Mouse (Mus musculus) stomach, embryonic 16.5 days (tissue): ENCODE measurements around the gene Ssmem1. TPM values are rescaled to one million over a fixed set of nuclear protein-coding genes. Genes with fewer than 3 reads are reported as not detected.

Experiments
- ATAC-seq: fragments of 200-750 bp; cut with Nextera tagmentation; 2 replicates; pipeline ENCODE4 v1.8.0; 2017; ENCODE audit warnings: moderate number of reproducible peaks, moderate TSS enrichment; ENCODE audit not compliant: insufficient read depth, low FRiP score
- H3K27ac ChIP-seq: fragments of 300-500 bp; sonication (generic); 2 replicates; pipeline ENCODE4 v1.5.1; 2014; ENCODE audit warnings: low read length
- H3K27me3 ChIP-seq: fragments of 300-500 bp; sonication (generic); 2 replicates; pipeline ENCODE4 v1.6.1; 2014; ENCODE audit warnings: low read length, control low read depth, mixed read lengths; ENCODE audit not compliant: control insufficient read depth, insufficient read depth
- H3K36me3 ChIP-seq: fragments of 300-500 bp; sonication (generic); 2 replicates; pipeline ENCODE4 v1.6.1; 2014; ENCODE audit warnings: low read length; ENCODE audit not compliant: control insufficient read depth, insufficient read depth
- H3K4me1 ChIP-seq: fragments of 300-500 bp; sonication (generic); 2 replicates; pipeline ENCODE4 v1.6.1; 2014; ENCODE audit warnings: low read length, control low read depth, mixed read lengths; ENCODE audit not compliant: control insufficient read depth, insufficient read depth
- H3K4me2 ChIP-seq: fragments of 300-500 bp; sonication (generic); 2 replicates; pipeline ENCODE4 v1.6.1; 2014; ENCODE audit warnings: low read depth, low read length, mixed read lengths
- H3K4me3 ChIP-seq: fragments of 300-500 bp; sonication (generic); replicated peaks from 2 replicates; pipeline ENCODE4 v1.5.1; 2014; ENCODE audit warnings: mild to moderate bottlenecking, low read length
- H3K9ac ChIP-seq: fragments of 300-500 bp; sonication (generic); 2 replicates; pipeline ENCODE4 v1.6.1; 2014; ENCODE audit warnings: low read length
- H3K9me3 ChIP-seq: fragments of 300-500 bp; sonication (generic); replicated peaks from 2 replicates; pipeline ENCODE4 v1.6.1; 2016; ENCODE audit warnings: low read length, control low read depth; ENCODE audit not compliant: control insufficient read depth
- WGBS: fragments of 180-500 bp; shearing (Covaris S2); extraction: QIAGEN DNeasy Blood & Tissue Kit; methylation state at CpG from one replicate; pipeline ENCODE4 v1.1.7; 2014; 5-methylcytosine and 5-hydroxymethylcytosine counted together
- polyA plus RNA-seq: library from polyadenylated mRNA; unstranded; fragments of >200 nt; fragmentation: Nextera tagmentation; extraction: Ambion mirVana; gene quantifications from 2 replicates; pipeline ENCODE4 v1.2.1, GENCODE M21; 2015

The Ssmem1 gene
- polyA plus RNA-seq, 1 experiment from 2014 or later: not detected

- Histone ChIP-seq H3K9ac (peak overlapping the region; percentile 57; the same call in 1 of the 2 replicates), H3K27ac (peak overlapping the region; percentile 99), H3K9me3 (no peaks in the 10 kb centered on the region), H3K27me3 (no peaks in the 10 kb centered on the region), H3K4me3 (no peak overlapping the region), H3K4me2 (peak overlapping the region; percentile 57; the same call in 1 of the 2 replicates), H3K36me3 (no peaks in the 10 kb centered on the region), H3K4me1 (peaks cover 7% of the 10 kb centered on the region)
- 66% methylated on average over 5 of the region's 5 CpGs for WGBS
- no peak for ATAC-seq
These were observed 642 bp downstream of the Ssmem1 start for GRCm38 (mm10) chr6:30510291-30510690.

GRCm38 (mm10) chr6:30514242-30514641 is 4.6 kb downstream of the Ssmem1 start:
- H3K4me1 ChIP-seq: peaks cover 7% of the 10 kb centered on the region
- ATAC-seq: no peak
- WGBS: 13% methylated on average over 9 of the region's 9 CpGs

GRCm38 (mm10) chr6:30520400-30520799 is 10.8 kb downstream of the Ssmem1 start:
- Histone ChIP-seq H3K27ac (no peak overlapping the region), H3K4me1 (no peaks in the 10 kb centered on the region; the same call in 1 of the 2 replicates), H3K9me3 (no peaks in the 10 kb centered on the region), H3K9ac (no peak overlapping the region), H3K4me2 (no peak overlapping the region), H3K36me3 (no peaks in the 10 kb centered on the region), H3K27me3 (no peaks in the 10 kb centered on the region), H3K4me3 (no peak overlapping the region)
- 58% methylated on average over 11 of the region's 11 CpGs for WGBS
- no peak for ATAC-seq

More at GRCm38 (mm10) chr6:30514242-30514641, 4.6 kb downstream of the Ssmem1 start:
- Histone ChIP-seq H3K4me2 (no peak overlapping the region), H3K4me3 (no peak overlapping the region), H3K27ac (peak overlapping the region; percentile 73), H3K36me3 (no peaks in the 10 kb centered on the region), H3K27me3 (no peaks in the 10 kb centered on the region), H3K9me3 (no peaks in the 10 kb centered on the region), H3K9ac (peak overlapping the region; percentile 39)

- 54% methylated on average over 7 of the region's 7 CpGs for WGBS
- no peak overlapping the region for H3K9ac ChIP-seq
- H3K4me3 ChIP-seq: no peak overlapping the region
- H3K36me3 ChIP-seq: no peaks in the 10 kb centered on the region
- ATAC-seq: no peak
- peaks cover 9% of the 10 kb centered on the region for H3K4me1 ChIP-seq
- no peaks in the 10 kb centered on the region for H3K9me3 ChIP-seq
- peak overlapping the region; percentile 90 for H3K27ac ChIP-seq
- no peaks in the 10 kb centered on the region for H3K27me3 ChIP-seq
- H3K4me2 ChIP-seq: no peak overlapping the region
These were observed 16.0 kb downstream of the Ssmem1 start for GRCm38 (mm10) chr6:30525456-30526332.

GRCm38 (mm10) chr6:30526586-30527515 is 17.2 kb downstream of the Ssmem1 start:
- ATAC-seq: peak; percentile 57; the same call in 1 of the 2 replicates
- 19% methylated on average over 19 of the region's 19 CpGs for WGBS
- peak overlapping the region; percentile 57 for H3K9ac ChIP-seq
- H3K27me3 ChIP-seq: no peaks in the 10 kb centered on the region
- peak overlapping the region; percentile 3 for H3K4me2 ChIP-seq
- H3K9me3 ChIP-seq: no peaks in the 10 kb centered on the region
- H3K4me3 ChIP-seq: no peak overlapping the region
- peaks cover 9% of the 10 kb centered on the region for H3K4me1 ChIP-seq
- no peaks in the 10 kb centered on the region for H3K36me3 ChIP-seq
- peak overlapping the region; percentile 90 for H3K27ac ChIP-seq

GRCm38 (mm10) chr6:30528800-30529199 is 19.2 kb downstream of the Ssmem1 start:
- 53% methylated on average over 6 of the region's 6 CpGs for WGBS
- no peak overlapping the region for H3K9ac ChIP-seq
- no peak; the same call in 1 of the 2 replicates for ATAC-seq
- no peak overlapping the region for H3K4me2 ChIP-seq
- H3K27ac ChIP-seq: peak overlapping the region; percentile 26; the same call in 1 of the 2 replicates
- H3K27me3 ChIP-seq: no peaks in the 10 kb centered on the region
- H3K36me3 ChIP-seq: no peaks in the 10 kb centered on the region
- H3K4me3 ChIP-seq: no peak overlapping the region
- peaks cover 9% of the 10 kb centered on the region for H3K4me1 ChIP-seq
- no peaks in the 10 kb centered on the region for H3K9me3 ChIP-seq

GRCm38 (mm10) chr6:30535340-30535739 is 25.7 kb downstream of the Ssmem1 start:
- Histone ChIP-seq H3K27ac (no peak overlapping the region), H3K9me3 (no peaks in the 10 kb centered on the region), H3K4me3 (no peak overlapping the region), H3K36me3 (no peaks in the 10 kb centered on the region), H3K9ac (no peak overlapping the region), H3K4me2 (no peak overlapping the region), H3K4me1 (peaks cover 12% of the 10 kb centered on the region), H3K27me3 (no peaks in the 10 kb centered on the region)
- WGBS: 54% methylated on average over 3 of the region's 3 CpGs
- no peak for ATAC-seq

GRCm38 (mm10) chr6:30538240-30538639 is 28.6 kb downstream of the Ssmem1 start:
- H3K4me1 ChIP-seq: peaks cover 12% of the 10 kb centered on the region
- peak overlapping the region; percentile 3; the same call in 1 of the 2 replicates for H3K9ac ChIP-seq
- no peaks in the 10 kb centered on the region for H3K27me3 ChIP-seq
- no peaks in the 10 kb centered on the region for H3K36me3 ChIP-seq
- H3K4me2 ChIP-seq: no peak overlapping the region
- H3K4me3 ChIP-seq: no peak overlapping the region
- peak overlapping the region; percentile 63 for H3K27ac ChIP-seq
- ATAC-seq: peak; percentile 56; the same call in 1 of the 2 replicates
- no peaks in the 10 kb centered on the region for H3K9me3 ChIP-seq
- 29% methylated on average over 10 of the region's 10 CpGs for WGBS
